Mouse (Mus musculus): Measurements from ENCODE around the gene Nup153.

DNA sequence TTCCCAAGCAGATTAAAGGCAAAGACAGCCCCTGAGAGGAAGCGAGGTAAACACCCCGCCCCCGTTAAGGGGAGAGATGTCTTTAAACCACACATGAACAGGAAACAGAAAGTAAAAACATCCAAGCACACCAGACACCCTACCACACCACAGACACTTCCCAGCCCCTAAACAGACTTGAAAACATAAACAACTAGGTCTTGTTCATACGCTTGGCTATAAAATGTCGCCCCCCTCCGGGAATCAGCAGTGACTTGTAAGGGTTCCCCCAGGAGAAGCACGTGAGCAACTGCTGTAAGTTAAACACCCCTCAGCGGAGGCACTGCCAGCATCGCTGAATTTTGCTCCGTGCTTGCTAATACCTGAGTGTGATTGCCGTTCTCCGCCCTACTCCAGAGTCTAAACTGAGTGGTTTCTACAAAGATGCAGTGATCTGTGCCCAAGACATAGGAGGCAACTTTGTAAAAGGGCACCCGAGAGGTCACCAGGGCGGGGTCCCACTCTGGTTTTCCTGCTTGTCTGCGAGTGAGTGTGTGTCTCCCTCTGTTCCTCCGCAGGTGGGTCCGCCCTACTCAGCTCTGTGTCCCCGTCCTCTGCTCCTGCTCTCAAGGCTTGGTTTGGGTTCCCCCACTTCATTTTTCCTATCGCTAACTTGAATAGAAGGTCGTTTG lies 8.2 kb upstream of the Nup153 start:
- TF ChIP-seq CTCF (IDR thresholded peaks at IDR 0.05; ENCODE audit: insufficient read depth, low read depth, low read length) (no peak), POLR2A (IDR thresholded peaks at IDR 0.05; ENCODE audit: insufficient read depth, low read depth, low read length) (no peak)
